18 mouse cellular contexts compared by ENCODE assay signal in genomic region chr3:158168454-158168853, GRCm38 (mm10).
DNase-seq lines count a peak whose midpoint lies in the region; ATAC-seq and TF ChIP-seq lines count a peak whose summit lies in the region.
"Had no signal": no experiment of that assay in that cellular context is flagged by ENCODE, and none has a peak within 500 bp of the region (broad histone marks: within the 10 kb centered on the region; RNA-seq: fewer than 3 reads in every experiment).

No protein-coding gene starts in this region.

- H3K4me3 ChIP-seq in midbrain, embryonic 10.5 days, result no peak overlapping the region
- H3K4me3 ChIP-seq in midbrain, embryonic 13.5 days (replicated peaks), result no peak overlapping the region
- H3K4me3 ChIP-seq in hindbrain, postnatal 0 days (ENCODE audit: low read length), result no peak overlapping the region
- H3K4me3 ChIP-seq: embryonic facial prominence, embryonic 12.5 days; limb, embryonic 10.5 days; liver, embryonic 12.5 days; myocyte had no signal

- H3K27ac ChIP-seq in midbrain, embryonic 10.5 days (replicated peaks), result no peak overlapping the region
- no peak overlapping the region for H3K27ac ChIP-seq in midbrain, embryonic 13.5 days
- H3K27ac ChIP-seq in hindbrain, postnatal 0 days, result no peak overlapping the region
- H3K27ac ChIP-seq: embryonic facial prominence, embryonic 12.5 days; limb, embryonic 10.5 days; liver, embryonic 12.5 days had no signal

- H3K9me3 ChIP-seq in midbrain, embryonic 10.5 days (replicated peaks), result no peaks in the 10 kb centered on the region
- no peaks in the 10 kb centered on the region for H3K9me3 ChIP-seq in midbrain, embryonic 13.5 days
- H3K9me3 ChIP-seq in hindbrain, postnatal 0 days (ENCODE audit: low read length), result no peaks in the 10 kb centered on the region
- H3K9me3 ChIP-seq: embryonic facial prominence, embryonic 12.5 days; G1E; limb, embryonic 10.5 days; liver, embryonic 12.5 days had no signal

- no peak for ATAC-seq in midbrain, embryonic 13.5 days
- no peak for ATAC-seq in hindbrain, postnatal 0 days
- no peak for ATAC-seq in megakaryocyte, adult 5-6 weeks (ENCODE audit: poor library complexity, severe bottlenecking)
- ATAC-seq: liver, embryonic 12.5 days had no signal

- no peaks in the 10 kb centered on the region for H3K36me3 ChIP-seq in midbrain, embryonic 10.5 days
- 0 out of 2 replicates have a peak, but pooled peaks cover 4% of the 10 kb centered on the region for H3K36me3 ChIP-seq in midbrain, embryonic 13.5 days
- H3K36me3 ChIP-seq in hindbrain, postnatal 0 days (ENCODE audit: insufficient read depth, low read length), result no peaks in the 10 kb centered on the region
- H3K36me3 ChIP-seq: embryonic facial prominence, embryonic 12.5 days; G1E; limb, embryonic 10.5 days; liver, embryonic 12.5 days had no signal

- H3K9ac ChIP-seq in midbrain, embryonic 13.5 days (replicated peaks), result no peak overlapping the region
- no peak overlapping the region for H3K9ac ChIP-seq in hindbrain, postnatal 0 days (replicated peaks; ENCODE audit: low read length)
- H3K9ac ChIP-seq: embryonic facial prominence, embryonic 12.5 days; liver, embryonic 12.5 days had no signal

- no peak for TF ChIP-seq CTCF in hindbrain, postnatal 0 days (IDR thresholded peaks at IDR 0.05; ENCODE audit: low read depth)

- H3K4me2 ChIP-seq in midbrain, embryonic 13.5 days (replicated peaks), result no peak overlapping the region
- no peak overlapping the region for H3K4me2 ChIP-seq in hindbrain, postnatal 0 days (ENCODE audit: low read depth, low read length)
- H3K4me2 ChIP-seq: embryonic facial prominence, embryonic 12.5 days; liver, embryonic 12.5 days had no signal

- no peaks in the 10 kb centered on the region for H3K27me3 ChIP-seq in midbrain, embryonic 10.5 days (ENCODE audit: low read depth, poor library complexity, severe bottlenecking)
- no peaks in the 10 kb centered on the region for H3K27me3 ChIP-seq in midbrain, embryonic 13.5 days
- H3K27me3 ChIP-seq in hindbrain, postnatal 0 days (ENCODE audit: insufficient read depth, low read length), result no peaks in the 10 kb centered on the region
- H3K27me3 ChIP-seq: embryonic facial prominence, embryonic 12.5 days; liver, embryonic 12.5 days had no signal

- DNase-seq in midbrain, embryonic 10.5 days (ENCODE audit: low spot score), result peak; percentile 30
- DNase-seq in embryo, embryonic 11 days, result peak; percentile 41
- peak; percentile 61 for DNase-seq in hindbrain, postnatal 0 days (ENCODE audit: low spot score)
- no peak for DNase-seq in gastrocnemius, postnatal 4 days (ENCODE audit: low spot score in 2 of 2)
- DNase-seq in yolk sac, embryonic 10.5 days (ENCODE audit: low spot score), result no peak
- DNase-seq: adrenal gland, postnatal 14 days; gastrocnemius, postnatal 10 days; kidney, adult 18-20 months; kidney, postnatal 4 days; layer of hippocampus, postnatal 36 days; right cerebral cortex, postnatal 14 days had no signal

- peaks cover 8% of the 10 kb centered on the region for H3K4me1 ChIP-seq in midbrain, embryonic 10.5 days
- peaks cover 3% of the 10 kb centered on the region; the same call in 1 of the 2 replicates for H3K4me1 ChIP-seq in midbrain, embryonic 13.5 days (replicated peaks)
- no peaks in the 10 kb centered on the region for H3K4me1 ChIP-seq in hindbrain, postnatal 0 days (ENCODE audit: insufficient read depth, low read length)
- H3K4me1 ChIP-seq: embryonic facial prominence, embryonic 12.5 days; limb, embryonic 10.5 days; liver, embryonic 12.5 days had no signal

- WGBS in midbrain, embryonic 10.5 days, result 61% methylated on average over 4 of the region's 4 CpGs
- 48% methylated on average over 4 of the region's 4 CpGs for whole genome bisulfite sequencing in midbrain, embryonic 13.5 days
- WGBS in hindbrain, postnatal 0 days, result 54% methylated on average over 4 of the region's 4 CpGs

Comparison
In these comparisons a context has a peak if more than half of its experiments do, and no peak if none do; other contexts are left out.
1. DNase-seq: peak in midbrain, embryonic 10.5 days (single experiment), embryo, embryonic 11 days (single experiment) and hindbrain, postnatal 0 days (single experiment); none in gastrocnemius, postnatal 4 days (0 of 2) and yolk sac, embryonic 10.5 days (single experiment).